Mouse (Mus musculus) macrophage (primary cell): ENCODE data around the gene Ankrd11. TPM values are rescaled to one million over a fixed set of nuclear protein-coding genes. Genes with fewer than 3 reads are reported as not detected.
A peak's percentile ranks its signal among the peaks of the same experiment; 100 is the strongest.

ENCODE experiments used
- H3K27ac ChIP-seq: fragments of 350-480 bp; formaldehyde crosslinking; 2 replicates; pipeline ENCODE4 v1.9.0; 2021
- H3K36me3 ChIP-seq: fragments of 350-480 bp; formaldehyde crosslinking; 2 replicates; pipeline ENCODE4 v1.9.0; 2021; ENCODE audit errors: inconsistent target
- H3K4me3 ChIP-seq: fragments of 350-480 bp; formaldehyde crosslinking; 2 replicates; pipeline ENCODE4 v1.9.0; 2021; ENCODE audit errors: inconsistent target
- H3K79me2 ChIP-seq: fragments of 350-480 bp; formaldehyde crosslinking; 2 replicates; pipeline ENCODE4 v1.9.0; 2021; ENCODE audit errors: inconsistent target
- WGBS: methylation state at CpG from one replicate; pipeline ENCODE4 v1.1.7; 2026; ENCODE audit warnings: inconsistent platforms; ENCODE audit not compliant: missing documents; 5-methylcytosine and 5-hydroxymethylcytosine counted together
- polyA plus RNA-seq: library from polyadenylated mRNA; stranded (reverse); fragments of 250-400 nt; gene quantifications from 3 replicates; pipeline ENCODE4 v1.2.4, GENCODE M21; 2018; ENCODE audit warnings: inconsistent platforms

Gene Ankrd11
- polyA plus RNA-seq, 1 experiment from 2014 or later: 46.6 TPM

DNA sequence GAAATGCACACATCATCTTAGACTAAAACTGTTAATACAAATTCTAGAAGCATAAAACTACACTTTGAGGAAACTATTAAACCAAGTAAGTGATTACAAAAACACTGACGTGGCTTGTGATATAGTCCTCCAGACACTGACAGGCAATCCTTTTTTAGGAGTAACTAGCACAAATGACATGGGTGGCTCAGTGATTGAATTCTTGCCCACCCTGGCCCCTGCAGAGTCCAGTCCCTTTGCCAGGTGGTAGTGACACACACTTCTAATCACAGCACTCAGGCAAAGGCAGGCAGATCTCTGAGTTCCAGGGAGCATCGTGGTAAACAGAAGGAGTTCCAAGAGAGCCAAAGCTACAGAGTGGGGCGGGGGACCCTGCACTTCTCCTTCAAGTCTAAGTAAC is 36.7 kb downstream of the Ankrd11 start:
- 46% methylated on average over 3 of the region's 3 CpGs for WGBS
- no peaks in the 10 kb centered on the region for H3K36me3 ChIP-seq
- peaks cover 100% of the 10 kb centered on the region for H3K79me2 ChIP-seq
- H3K27ac ChIP-seq: no peak overlapping the region
- no peak overlapping the region for H3K4me3 ChIP-seq

DNA sequence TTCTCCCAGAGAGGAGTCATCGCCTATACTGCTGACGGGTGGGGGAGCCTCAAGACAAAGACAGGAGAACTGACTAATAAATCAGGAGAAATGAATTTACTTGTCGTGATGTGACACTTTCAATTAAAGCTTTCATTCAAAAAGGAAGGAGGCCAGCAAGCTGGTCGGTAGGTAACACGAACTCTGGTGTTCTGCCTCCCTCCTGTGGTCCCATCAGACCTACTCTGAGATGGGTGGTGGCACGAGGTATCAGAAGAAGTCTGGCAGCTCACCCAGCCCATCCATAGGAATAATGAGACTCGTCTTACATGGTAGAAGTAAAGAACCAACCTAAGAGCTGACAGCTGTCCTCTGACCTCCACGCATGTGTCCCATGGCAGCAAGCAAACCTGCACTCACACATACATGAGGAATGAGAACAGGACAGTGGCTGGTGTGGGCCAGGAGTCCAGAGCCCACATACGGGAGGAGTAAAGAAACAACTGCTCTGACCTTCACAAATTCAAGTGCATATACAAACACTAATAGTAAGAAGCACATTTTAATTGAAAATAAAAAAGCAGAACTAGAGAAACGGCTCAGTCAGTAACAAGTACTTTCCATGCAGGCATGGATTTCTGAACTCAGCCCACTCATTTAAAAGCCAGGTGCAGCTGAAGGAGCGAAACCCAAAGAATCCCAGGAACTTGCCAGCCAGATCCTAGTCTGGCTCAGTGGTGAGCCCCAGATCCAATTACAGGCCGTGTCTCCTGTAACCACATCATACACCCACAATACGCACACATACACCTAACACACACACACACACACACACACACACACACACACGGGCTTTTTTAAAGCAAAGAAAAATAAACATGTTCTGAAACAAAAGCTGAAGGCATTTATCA is 37.8 kb downstream of the Ankrd11 start:
- 53% methylated on average over 14 of the region's 14 CpGs for WGBS
- Histone ChIP-seq H3K4me3 (no peak overlapping the region), H3K79me2 (peaks cover 100% of the 10 kb centered on the region), H3K36me3 (no peaks in the 10 kb centered on the region), H3K27ac (no peak overlapping the region)

DNA sequence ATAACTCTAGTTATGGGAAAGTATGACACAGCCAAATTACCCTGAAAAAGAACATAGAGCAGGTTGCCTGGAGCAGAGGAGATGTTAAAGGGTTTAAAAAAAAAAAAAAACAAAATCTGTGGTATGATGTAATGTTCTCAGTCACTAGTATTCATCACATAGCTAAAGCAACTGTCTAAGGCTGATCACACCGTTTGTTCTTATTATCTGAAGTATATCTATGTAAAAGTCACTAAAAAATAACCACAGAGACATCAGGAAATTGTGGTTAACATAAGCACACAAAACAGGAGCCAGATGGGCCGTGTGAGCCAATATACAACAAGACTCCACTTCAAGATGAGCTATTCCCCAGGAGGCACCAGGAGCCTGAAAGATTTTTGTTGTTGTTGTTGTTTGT is 41.8 kb downstream of the Ankrd11 start:
- Histone ChIP-seq H3K4me3 (no peak overlapping the region), H3K79me2 (peaks cover 100% of the 10 kb centered on the region), H3K36me3 (no peaks in the 10 kb centered on the region), H3K27ac (no peak overlapping the region)
- 6% methylated on average over 2 of the region's 2 CpGs for whole genome bisulfite sequencing

DNA sequence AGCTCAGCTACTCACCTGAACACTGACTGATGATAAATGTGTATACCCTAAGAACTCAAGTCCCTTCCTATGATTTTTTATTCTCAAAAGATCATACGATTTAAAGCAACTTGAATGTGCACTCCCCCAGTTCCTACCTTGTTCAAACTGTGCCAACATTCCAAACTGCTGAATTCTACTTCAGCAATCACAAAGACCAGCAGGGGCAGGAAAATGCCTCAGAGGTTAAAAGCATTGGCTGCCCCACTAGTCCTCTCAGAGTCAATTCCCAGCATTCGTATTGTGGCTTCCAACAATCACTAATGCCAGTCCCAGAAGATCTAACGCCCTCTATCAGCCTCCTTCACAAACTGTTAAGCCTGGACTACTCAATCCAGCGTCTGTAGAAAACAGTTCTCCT is 44.1 kb downstream of the Ankrd11 start:
- peaks cover 100% of the 10 kb centered on the region for H3K79me2 ChIP-seq
- H3K27ac ChIP-seq: no peak overlapping the region
- H3K36me3 ChIP-seq: no peaks in the 10 kb centered on the region
- H3K4me3 ChIP-seq: no peak overlapping the region
- 81% methylated on average over 4 of the region's 4 CpGs for WGBS

DNA sequence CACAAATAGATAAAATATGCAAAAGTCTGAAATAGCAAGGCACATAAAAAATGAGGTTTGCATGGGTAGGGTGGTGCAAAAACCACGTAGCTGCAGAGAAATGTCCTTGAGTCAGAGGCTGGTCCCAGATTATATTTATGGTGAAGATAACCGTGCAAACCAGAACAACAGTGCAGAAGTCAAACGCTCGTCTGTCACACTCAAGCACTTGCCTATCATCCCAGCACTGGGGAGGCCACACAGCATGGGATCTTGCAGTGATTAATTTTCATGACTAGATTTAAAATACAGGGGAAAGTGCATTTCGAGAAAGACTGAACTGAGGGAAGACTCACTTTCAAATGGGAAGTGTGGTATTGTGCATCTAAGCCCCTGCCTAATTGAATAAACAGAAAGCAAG is 48.3 kb downstream of the Ankrd11 start:
- Histone ChIP-seq H3K27ac (no peak overlapping the region), H3K36me3 (no peaks in the 10 kb centered on the region), H3K79me2 (peaks cover 100% of the 10 kb centered on the region), H3K4me3 (no peak overlapping the region)
- WGBS: 41% methylated on average over 5 of the region's 5 CpGs

DNA sequence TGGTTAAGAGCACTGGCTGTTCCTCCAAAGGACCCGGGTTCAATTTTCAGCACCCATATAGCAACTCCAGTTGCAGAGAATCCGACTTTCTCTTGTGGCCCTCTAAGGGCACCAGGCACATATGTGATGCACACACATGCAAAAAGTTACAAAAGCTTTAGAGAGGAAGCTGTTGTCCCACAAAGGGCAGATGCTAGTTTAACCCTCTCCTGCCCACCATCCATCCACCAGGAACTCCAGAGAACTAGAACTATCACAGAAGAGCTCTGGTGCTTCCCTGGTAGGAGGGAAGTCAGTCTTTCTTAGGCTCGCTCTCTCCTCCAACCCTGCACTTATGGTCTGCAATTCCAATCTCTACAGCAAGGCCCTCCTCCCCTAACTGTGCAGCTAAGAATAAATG is 49.0 kb downstream of the Ankrd11 start:
- H3K36me3 ChIP-seq: no peaks in the 10 kb centered on the region
- H3K4me3 ChIP-seq: no peak overlapping the region
- 34% methylated on average over 3 of the region's 3 CpGs for WGBS
- H3K27ac ChIP-seq: no peak overlapping the region
- H3K79me2 ChIP-seq: peaks cover 100% of the 10 kb centered on the region

DNA sequence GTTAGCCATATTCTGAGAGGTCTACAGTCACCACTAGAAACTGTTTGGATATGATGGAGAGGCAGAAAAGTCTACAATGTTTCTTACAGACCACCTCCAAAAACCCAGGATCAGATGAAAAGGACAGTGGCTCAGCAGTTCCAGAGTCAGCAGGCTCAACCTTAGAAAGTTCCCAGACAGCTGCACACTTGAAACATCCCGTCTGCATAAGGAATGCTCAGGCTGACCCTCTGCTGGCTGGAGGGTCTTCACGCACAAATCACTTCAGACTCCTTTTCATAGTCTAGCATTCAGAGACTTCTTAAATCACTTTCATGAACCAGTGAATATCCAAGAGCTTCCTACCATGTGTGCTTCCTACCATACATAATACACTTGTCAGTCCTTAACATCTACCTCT is 49.8 kb downstream of the Ankrd11 start:
- no peaks in the 10 kb centered on the region for H3K36me3 ChIP-seq
- 90% methylated on average over 2 of the region's 2 CpGs for WGBS
- no peak overlapping the region for H3K4me3 ChIP-seq
- H3K79me2 ChIP-seq: peaks cover 100% of the 10 kb centered on the region
- H3K27ac ChIP-seq: no peak overlapping the region

DNA sequence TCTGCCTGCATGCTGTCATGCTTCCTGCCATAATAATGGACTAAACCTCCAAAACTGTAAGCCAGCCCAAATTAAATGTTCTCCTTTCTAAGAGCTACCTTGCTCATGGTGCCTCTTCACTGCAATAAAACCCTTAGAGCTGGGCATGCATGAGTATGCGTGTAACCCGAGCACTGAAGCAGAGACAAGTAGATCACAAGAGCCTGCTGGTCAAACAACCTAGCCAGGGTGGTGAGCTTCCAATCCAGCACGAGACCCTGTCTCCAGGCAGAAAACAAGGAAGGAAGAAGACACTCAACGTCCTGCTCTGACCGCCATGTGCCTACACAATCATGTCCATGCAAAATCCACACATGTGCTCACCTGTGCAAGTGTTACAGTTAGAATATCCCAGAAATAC is 50.7 kb downstream of the Ankrd11 start:
- Histone ChIP-seq H3K79me2 (peaks cover 100% of the 10 kb centered on the region), H3K4me3 (no peak overlapping the region), H3K36me3 (no peaks in the 10 kb centered on the region), H3K27ac (no peak overlapping the region)
- 71% methylated on average over 5 of the region's 5 CpGs for WGBS

DNA sequence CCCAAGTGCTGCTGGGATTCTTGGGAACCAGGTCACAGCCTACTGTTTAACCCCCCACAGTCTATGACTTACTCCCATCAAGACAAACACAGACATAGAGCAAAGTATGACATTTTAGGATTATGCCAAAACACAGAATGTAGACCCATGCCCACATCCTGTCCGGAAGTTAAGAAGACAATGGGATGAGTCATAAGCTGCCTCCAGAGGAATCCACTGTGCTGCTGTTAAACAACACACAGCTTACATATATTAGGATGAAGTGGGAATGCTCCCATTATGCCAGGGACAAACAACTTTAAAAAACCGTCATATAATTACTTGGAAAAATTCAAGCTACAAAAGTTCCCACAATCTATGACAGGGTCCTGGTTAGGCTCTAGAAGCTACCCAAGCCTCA is 52.1 kb downstream of the Ankrd11 start:
- Histone ChIP-seq H3K36me3 (no peaks in the 10 kb centered on the region), H3K79me2 (peaks cover 100% of the 10 kb centered on the region), H3K27ac (no peak overlapping the region), H3K4me3 (no peak overlapping the region)
- 60% methylated on average over 2 of the region's 2 CpGs for WGBS

DNA sequence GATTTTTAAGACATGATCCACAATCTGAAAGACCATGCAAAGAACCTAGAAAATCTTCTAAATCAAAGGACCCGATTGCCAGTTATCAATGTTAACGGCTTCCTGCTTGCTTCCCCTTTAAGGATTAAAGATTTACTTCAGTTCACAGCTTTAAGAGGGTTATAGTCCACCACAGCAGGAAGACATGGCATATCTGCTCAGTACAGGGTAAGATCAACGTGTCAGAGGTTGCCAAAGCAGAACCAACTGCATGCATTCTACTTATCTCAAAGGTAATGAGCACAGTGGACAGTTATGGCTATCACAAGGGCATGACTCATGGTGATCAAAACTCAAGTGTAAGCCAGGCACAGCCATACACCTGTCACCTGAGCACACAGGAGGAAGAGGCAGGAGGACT is 53.1 kb downstream of the Ankrd11 start:
- no peak overlapping the region for H3K4me3 ChIP-seq
- H3K27ac ChIP-seq: 0 out of 2 replicates have a peak overlapping the region, but pooled peaks have one; percentile 1
- H3K36me3 ChIP-seq: no peaks in the 10 kb centered on the region
- WGBS: 21% methylated on average over 3 of the region's 3 CpGs
- H3K79me2 ChIP-seq: peaks cover 100% of the 10 kb centered on the region

DNA sequence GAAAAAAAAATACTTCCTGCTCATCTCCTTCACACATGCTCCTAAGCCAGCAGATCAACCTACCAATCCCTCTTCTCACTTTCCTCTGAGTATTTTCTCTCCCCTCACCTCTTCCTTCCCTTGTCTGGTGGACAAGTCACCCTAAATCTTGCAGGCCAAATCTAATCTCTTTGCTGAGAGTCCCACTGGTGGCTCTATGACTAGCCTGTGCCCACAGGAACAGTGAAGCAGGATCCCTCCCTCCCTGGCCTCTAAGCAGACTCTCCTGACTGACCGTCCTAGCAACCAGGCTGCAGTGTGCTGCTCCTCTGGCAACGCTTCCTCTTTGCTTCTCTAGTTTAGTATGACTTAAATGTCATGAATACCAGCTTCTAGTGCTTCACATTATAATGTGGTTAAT is 54.8 kb downstream of the Ankrd11 start:
- H3K79me2 ChIP-seq: peaks cover 99% of the 10 kb centered on the region
- H3K4me3 ChIP-seq: no peak overlapping the region
- H3K36me3 ChIP-seq: no peaks in the 10 kb centered on the region
- H3K27ac ChIP-seq: 0 out of 2 replicates have a peak overlapping the region, but pooled peaks have one; percentile 7
- 8% methylated on average over 2 of the region's 2 CpGs for WGBS

DNA sequence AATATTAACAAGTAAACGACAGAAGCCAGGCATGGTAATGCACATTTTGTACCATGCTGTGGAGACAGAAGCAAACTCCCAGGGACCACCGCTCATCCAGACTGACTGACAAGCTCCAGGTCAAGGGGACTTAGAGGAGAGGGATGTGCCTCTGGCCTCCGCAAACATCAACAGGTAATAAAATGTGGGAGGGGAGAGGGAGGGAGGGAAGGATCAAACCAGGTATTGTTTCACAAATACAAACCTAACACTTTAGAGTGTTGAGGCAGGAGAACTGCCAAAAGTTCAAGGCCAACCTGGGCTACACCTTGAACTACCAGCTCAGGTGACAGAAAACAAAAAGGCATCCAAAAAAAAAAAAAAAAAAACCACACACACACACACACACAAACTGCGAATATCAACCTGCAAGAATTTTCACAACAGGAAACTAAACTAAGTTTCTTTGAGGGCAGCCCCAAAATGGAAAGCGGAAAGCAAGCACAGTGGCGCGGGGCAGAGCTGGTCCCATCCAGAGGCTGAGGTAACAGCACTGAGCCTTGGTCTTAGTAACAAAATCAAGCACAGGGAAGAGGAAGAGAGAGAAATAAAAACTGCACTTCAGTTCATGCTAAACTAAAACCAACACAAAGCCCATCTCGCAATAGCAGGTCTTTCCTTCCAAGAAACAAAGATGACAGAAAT is 55.4 kb downstream of the Ankrd11 start:
- peaks cover 99% of the 10 kb centered on the region for H3K79me2 ChIP-seq
- WGBS: 50% methylated on average over 7 of the region's 8 CpGs

DNA sequence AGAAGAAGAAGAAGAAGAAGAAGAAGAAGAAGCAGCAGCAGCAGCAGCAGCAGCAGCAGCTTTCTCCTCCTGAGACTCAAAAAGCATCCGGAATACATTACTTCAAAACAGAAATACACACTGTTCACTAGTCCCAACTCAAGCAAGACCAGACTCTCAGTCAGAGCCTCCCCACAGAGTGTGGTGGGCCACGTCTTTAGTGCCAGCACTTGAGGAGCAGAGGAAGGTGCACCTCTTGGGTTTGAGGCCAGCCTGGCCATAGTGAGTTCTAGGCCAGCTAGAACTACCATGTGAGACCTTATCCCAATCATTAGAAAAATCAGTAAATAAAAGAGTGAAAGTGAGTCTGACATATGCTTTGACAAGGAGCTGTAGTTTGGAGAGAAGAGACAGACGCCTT is 57.9 kb downstream of the Ankrd11 start:
- no peak overlapping the region for H3K27ac ChIP-seq
- WGBS: 100% methylated on average over 3 of the region's 3 CpGs
- H3K4me3 ChIP-seq: no peak overlapping the region
- H3K36me3 ChIP-seq: no peaks in the 10 kb centered on the region
- peaks cover 99% of the 10 kb centered on the region for H3K79me2 ChIP-seq

More for the DNA sequence above, 55.4 kb downstream of the Ankrd11 start:
- 0 out of 2 replicates have a peak overlapping the region, but pooled peaks have one; percentile 7 for H3K27ac ChIP-seq
- H3K4me3 ChIP-seq: no peak overlapping the region
- no peaks in the 10 kb centered on the region for H3K36me3 ChIP-seq

DNA sequence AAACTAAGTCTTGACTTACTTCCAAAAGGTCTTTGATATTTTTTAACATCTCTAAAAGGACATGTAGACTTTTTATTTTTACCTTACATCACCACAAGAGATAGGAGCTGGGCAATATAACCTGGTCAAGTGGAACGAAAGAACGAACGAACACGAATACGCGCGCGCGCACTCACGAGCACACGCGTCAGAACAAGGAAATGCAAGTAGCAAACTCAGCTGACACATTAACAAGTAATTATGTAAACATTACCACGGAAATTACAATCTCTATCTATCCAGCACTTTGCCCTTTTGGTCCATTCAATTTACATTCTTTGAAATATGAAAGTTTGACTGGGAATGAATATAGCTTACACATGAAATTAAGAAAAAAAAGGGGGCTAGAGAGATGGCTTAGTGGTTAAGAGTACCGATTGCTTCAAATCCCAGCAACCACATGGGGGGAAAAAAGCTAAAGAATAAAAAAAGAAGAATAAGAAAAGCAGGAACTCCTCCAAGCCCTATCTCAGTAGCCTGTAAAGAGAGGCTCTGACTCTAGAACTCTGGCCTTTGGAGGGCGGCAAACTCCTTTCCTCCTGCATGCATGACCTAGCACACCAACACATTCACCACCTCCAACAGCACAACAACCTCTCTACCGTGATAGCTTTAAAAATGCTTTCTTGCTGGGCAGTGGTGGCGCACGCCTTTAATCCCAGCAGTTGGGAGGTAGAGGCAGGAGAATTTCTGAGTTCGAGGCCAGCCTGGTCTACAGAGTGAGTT is 58.7 kb downstream of the Ankrd11 start:
- Histone ChIP-seq H3K27ac (no peak overlapping the region), H3K79me2 (peaks cover 99% of the 10 kb centered on the region), H3K36me3 (no peaks in the 10 kb centered on the region), H3K4me3 (no peak overlapping the region)
- WGBS: 70% methylated on average over 18 of the region's 19 CpGs
